ENCODE assay signal across 21 mouse cellular contexts in the genomic region with DNA sequence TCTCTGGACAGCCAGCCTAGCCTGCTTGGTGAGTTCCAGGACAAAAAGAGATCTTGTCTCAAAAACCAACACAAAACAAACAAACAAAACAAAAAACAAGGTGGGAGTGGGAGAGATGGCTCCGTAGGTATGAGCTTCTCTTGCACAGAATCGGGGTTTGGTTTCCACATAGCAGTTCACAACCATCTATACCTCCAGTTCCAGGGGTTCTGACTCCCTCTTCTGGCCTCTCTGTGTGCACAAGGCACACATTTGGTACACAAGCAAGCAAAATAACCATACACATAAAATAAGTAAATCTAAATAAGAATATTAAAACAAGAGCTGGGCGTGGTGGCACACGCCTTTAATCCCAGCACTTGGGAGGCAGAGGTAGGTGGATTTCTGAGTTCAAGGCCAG. TPM values are rescaled to one million over a fixed set of nuclear protein-coding genes. Genes with fewer than 3 reads are reported as not detected.
DNase-seq lines count a peak whose midpoint lies in the region; ATAC-seq and TF ChIP-seq lines count a peak whose summit lies in the region.
"Had no signal": no experiment of that assay in that cellular context is flagged by ENCODE, and none has a peak within 500 bp of the region (broad histone marks: within the 10 kb centered on the region; RNA-seq: fewer than 3 reads in every experiment).

No protein-coding gene starts in this region.

- peak; percentile 33 for TF ChIP-seq CTCF in liver, postnatal 0 days (IDR thresholded peaks at IDR 0.05; ENCODE audit: low read depth)

- no peaks in the 10 kb centered on the region for H3K9me3 ChIP-seq in kidney, embryonic 16.5 days (ENCODE audit: low read length)
- H3K9me3 ChIP-seq in liver, postnatal 0 days (ENCODE audit: low read length), result no peaks in the 10 kb centered on the region
- H3K9me3 ChIP-seq in liver, embryonic 12.5 days (replicated peaks), result no peaks in the 10 kb centered on the region
- no peaks in the 10 kb centered on the region for H3K9me3 ChIP-seq in ES-E14 (ENCODE audit: control insufficient read depth, insufficient read depth, low read depth, low read length)
- H3K9me3 ChIP-seq: embryonic facial prominence, embryonic 12.5 days; heart, embryonic 13.5 days; limb, embryonic 13.5 days; neural tube, embryonic 13.5 days had no signal

- TF ChIP-seq EP300 in liver, postnatal 0 days (IDR thresholded peaks at IDR 0.05; ENCODE audit: low read depth), result no peak

- no peaks in the 10 kb centered on the region for H3K27me3 ChIP-seq in kidney, embryonic 16.5 days (ENCODE audit: insufficient read depth, low read length)
- no peaks in the 10 kb centered on the region for H3K27me3 ChIP-seq in liver, postnatal 0 days (ENCODE audit: insufficient read depth, low read length)
- H3K27me3 ChIP-seq in liver, embryonic 12.5 days (replicated peaks), result no peaks in the 10 kb centered on the region
- H3K27me3 ChIP-seq: embryonic facial prominence, embryonic 12.5 days; heart, embryonic 13.5 days; limb, embryonic 13.5 days; neural tube, embryonic 13.5 days had no signal

- H3K9ac ChIP-seq in kidney, embryonic 16.5 days (replicated peaks; ENCODE audit: low read length), result no peak overlapping the region
- no peak overlapping the region for H3K9ac ChIP-seq in liver, postnatal 0 days (replicated peaks)
- H3K9ac ChIP-seq in liver, embryonic 12.5 days, result no peak overlapping the region
- H3K9ac ChIP-seq in ES-E14 (ENCODE audit: insufficient read depth, low read depth, low read length, poor library complexity, severe bottlenecking), result no peak overlapping the region
- H3K9ac ChIP-seq: embryonic facial prominence, embryonic 12.5 days; heart, embryonic 13.5 days; limb, embryonic 13.5 days; neural tube, embryonic 13.5 days had no signal

- H3K27ac ChIP-seq in kidney, embryonic 16.5 days (ENCODE audit: low read length), result no peak overlapping the region
- no peak overlapping the region for H3K27ac ChIP-seq in liver, postnatal 0 days (ENCODE audit: low read depth)
- H3K27ac ChIP-seq in liver, embryonic 12.5 days, result no peak overlapping the region
- no peak overlapping the region for H3K27ac ChIP-seq in ES-E14 (ENCODE audit: insufficient read depth, low read depth, low read length, poor library complexity, severe bottlenecking)
- H3K27ac ChIP-seq: embryonic facial prominence, embryonic 12.5 days; heart, embryonic 13.5 days; limb, embryonic 13.5 days; neural tube, embryonic 13.5 days had no signal

- no peak overlapping the region for H3K4me2 ChIP-seq in kidney, embryonic 16.5 days (replicated peaks; ENCODE audit: low read depth, low read length)
- H3K4me2 ChIP-seq in liver, postnatal 0 days (ENCODE audit: low read depth, low read length), result no peak overlapping the region
- no peak overlapping the region for H3K4me2 ChIP-seq in liver, embryonic 12.5 days
- H3K4me2 ChIP-seq: embryonic facial prominence, embryonic 12.5 days; heart, embryonic 13.5 days; limb, embryonic 13.5 days; neural tube, embryonic 13.5 days had no signal

- no peaks in the 10 kb centered on the region for H3K36me3 ChIP-seq in kidney, embryonic 16.5 days (ENCODE audit: insufficient read depth, low read length)
- H3K36me3 ChIP-seq in liver, postnatal 0 days (replicated peaks; ENCODE audit: insufficient read depth, low read length), result no peaks in the 10 kb centered on the region
- no peaks in the 10 kb centered on the region for H3K36me3 ChIP-seq in liver, embryonic 12.5 days
- no peaks in the 10 kb centered on the region for H3K36me3 ChIP-seq in ES-E14 (ENCODE audit: control insufficient read depth, insufficient read depth, low read length, poor library complexity, severe bottlenecking)
- H3K36me3 ChIP-seq: embryonic facial prominence, embryonic 12.5 days; heart, embryonic 13.5 days; limb, embryonic 13.5 days; neural tube, embryonic 13.5 days had no signal

- no peak overlapping the region for H3K4me3 ChIP-seq in kidney, embryonic 16.5 days (ENCODE audit: low read length)
- no peak overlapping the region for H3K4me3 ChIP-seq in liver, postnatal 0 days (ENCODE audit: low read depth, low read length)
- H3K4me3 ChIP-seq in liver, embryonic 12.5 days, result no peak overlapping the region
- H3K4me3 ChIP-seq in ES-E14 (ENCODE audit: insufficient read depth in 1 of 2, low read depth in 1 of 2, low read length in 2 of 2, poor library complexity in 1 of 2, severe bottlenecking in 1 of 2), result no peak overlapping the region
- H3K4me3 ChIP-seq: embryonic facial prominence, embryonic 12.5 days; heart, embryonic 13.5 days; limb, embryonic 13.5 days; neural tube, embryonic 13.5 days had no signal

- 85% methylated on average over 4 of the region's 4 CpGs for WGBS in kidney, embryonic 16.5 days
- 69% methylated on average over 4 of the region's 4 CpGs for WGBS in liver, postnatal 0 days (ENCODE audit: insufficient replicate concordance)
- 73% methylated on average over 4 of the region's 4 CpGs for WGBS in liver, embryonic 12.5 days (ENCODE audit: insufficient replicate concordance)

- ATAC-seq in kidney, embryonic 16.5 days (ENCODE audit: low FRiP score, low TSS enrichment), result no peak
- ATAC-seq in liver, postnatal 0 days, result no peak
- no peak for ATAC-seq in liver, embryonic 12.5 days
- ATAC-seq: midbrain, embryonic 16.5 days had no signal

- peak; percentile 9 for DNase-seq in kidney, adult 11 months
- no peak for DNase-seq in liver, postnatal 0 days
- no peak for DNase-seq in ES-E14 (ENCODE audit: low read depth, low spot score)
- peak; percentile 30 for DNase-seq in kidney, postnatal 36 days
- DNase-seq in yolk sac, embryonic 10.5 days (ENCODE audit: low spot score), result no peak
- DNase-seq: cerebellum, adult 11-12 months; gastrocnemius, postnatal 25 days; lung, adult 2 months; thymus, adult 18-20 months had no signal

- H3K4me1 ChIP-seq in kidney, embryonic 16.5 days (ENCODE audit: insufficient read depth, low read length), result no peaks in the 10 kb centered on the region
- H3K4me1 ChIP-seq in liver, postnatal 0 days (ENCODE audit: insufficient read depth), result no peaks in the 10 kb centered on the region
- no peaks in the 10 kb centered on the region for H3K4me1 ChIP-seq in liver, embryonic 12.5 days
- H3K4me1 ChIP-seq in ES-E14 (ENCODE audit: control insufficient read depth in 2 of 2, insufficient read depth in 2 of 2, low read length in 2 of 2, poor library complexity in 1 of 2), result peaks cover 2 to 3% of the 10 kb centered on the region in 2 experiments; a peak in 3 of 4 replicates
- H3K4me1 ChIP-seq: embryonic facial prominence, embryonic 12.5 days; heart, embryonic 13.5 days; limb, embryonic 13.5 days; neural tube, embryonic 13.5 days had no signal

- in situ Hi-C loops in ES-E14 (cut with MboI; ENCODE audit: low sequenced_read_pairs in 2 of 2, unreplicated experiment in 2 of 2), result no loop called here

TF ChIP-seq in ES-E14, 5 proteins besides CTCF, POLR2A, EP300 and RAD21:
- 0 out of 2 replicates have a peak, but pooled peaks have one; percentile 8 for TF ChIP-seq ZC3H11A (IDR thresholded peaks at IDR 0.05; ENCODE audit: borderline replicate concordance, low read depth, low read length)
- TF ChIP-seq MAFK (IDR thresholded peaks at IDR 0.05; ENCODE audit: insufficient read depth, low read depth, low read length), result no peak
TF ChIP-seq in ES-E14: peak in this region for 1.

RNA-seq across cellular contexts. Expression of a gene that starts 44.0 kb away (rescaled TPM):
- 0.20 TPM in 1 of 2 replicates, not detected in the other for polyA plus RNA-seq in kidney, embryonic 16.5 days (2015; fragmentation: Nextera tagmentation; extraction: Ambion mirVana)
- 0.18 TPM in 1 of 2 replicates, not detected in the other for polyA plus RNA-seq in liver, postnatal 0 days (2015; fragmentation: Nextera tagmentation; extraction: Ambion mirVana)
- 0.25 TPM in 1 of 2 replicates, not detected in the other for polyA plus RNA-seq in liver, embryonic 12.5 days (2016; fragmentation: Nextera tagmentation; extraction: Ambion mirVana)
- 7.2 and 11.4 TPM in 2 replicates for total RNA-seq in ES-E14 (2012; rRNA removed)
- total RNA-seq: adrenal gland, adult 2 months; gastrocnemius, postnatal 25 days had no signal
- polyA plus RNA-seq: adrenal gland, adult 2 months; heart, embryonic 13.5 days; intestine, embryonic 14.5 days; lung, adult 2 months had no signal

RNA-seq across cellular contexts. Expression of a gene that starts 44.2 kb away (rescaled TPM):
- polyA plus RNA-seq in kidney, embryonic 16.5 days (2015; fragmentation: Nextera tagmentation; extraction: Ambion mirVana), result 1.7 and 2.2 TPM in 2 replicates
- polyA plus RNA-seq in liver, postnatal 0 days (2015; fragmentation: Nextera tagmentation; extraction: Ambion mirVana), result 0.12 TPM in 1 of 2 replicates, not detected in the other
- polyA plus RNA-seq in liver, embryonic 12.5 days (2016; fragmentation: Nextera tagmentation; extraction: Ambion mirVana), result 0.15 and 0.43 TPM in 2 replicates
- 10.2 and 19.1 TPM in 2 replicates for total RNA-seq in ES-E14 (2012; rRNA removed)
- total RNA-seq: common myeloid progenitor, adult 5-6 weeks; gastrocnemius, postnatal 25 days; hematopoietic stem cell, adult 5-6 weeks; megakaryocyte, adult 5-6 weeks had no signal

Comparison
In these comparisons a context has a peak if more than half of its experiments do, and no peak if none do; other contexts are left out.
1. DNase-seq: peak in kidney, adult 11 months (single experiment) and kidney, postnatal 36 days (2 of 2); none in liver, postnatal 0 days (single experiment), ES-E14 (single experiment) and yolk sac, embryonic 10.5 days (single experiment).